Mouse (Mus musculus) CH12.LX (cell line): ENCODE measurements at regions not wholly inside any gene's neighbourhood (a gene's known extent, or its start where the extent isn't known, plus 50 kb on each side); places are given as distances from the start of the nearest gene placed in this dataset.

Experiments used
- CTCF ChIP-seq, 2 experiments: IDR thresholded peaks in 1 of 2; conservative IDR thresholded peaks in 1 of 2; 2 replicates each; pipeline ENCODE4 v1.5.1; 2011 to 2012; ENCODE audit warnings: low read depth in 2 of 2, low read length in 2 of 2, improper control_type of control experiment in 1 of 2, inconsistent platforms in 1 of 2, mild to moderate bottlenecking in 1 of 2, moderate library complexity in 1 of 2
- EP300 ChIP-seq: IDR thresholded peaks from 2 replicates; pipeline ENCODE4 v1.6.1; 2011; ENCODE audit warnings: low read length, improper control_type of control experiment
- GABPA ChIP-seq: IDR thresholded peaks from 2 replicates; pipeline ENCODE4 v1.6.1; 2012; ENCODE audit warnings: low read depth, low read length, improper control_type of control experiment, inconsistent platforms; ENCODE audit not compliant: insufficient replicate concordance
- KAT2A ChIP-seq: IDR thresholded peaks from 2 replicates; pipeline ENCODE4 v1.6.1; 2012; ENCODE audit warnings: low read length, improper control_type of control experiment, inconsistent platforms; ENCODE audit not compliant: insufficient replicate concordance
- MAFK ChIP-seq: IDR thresholded peaks from 2 replicates; pipeline ENCODE4 v1.6.1; 2011; ENCODE audit warnings: low read length, improper control_type of control experiment; ENCODE audit not compliant: insufficient replicate concordance
- MAZ ChIP-seq: IDR thresholded peaks from 2 replicates; pipeline ENCODE4 v1.6.1; 2012; ENCODE audit warnings: low read depth, mild to moderate bottlenecking, inconsistent platforms, low read length, improper control_type of control experiment, moderate library complexity
- POLR2A ChIP-seq: IDR thresholded peaks from 2 replicates; pipeline ENCODE4 v1.6.1; 2011; ENCODE audit warnings: low read depth, mild to moderate bottlenecking, improper control_type of control experiment, low read length
- POLR2AphosphoS2 ChIP-seq: IDR thresholded peaks from 2 replicates; pipeline ENCODE4 v1.6.1; 2011; ENCODE audit warnings: low read depth, low read length, improper control_type of control experiment
- SMC3 ChIP-seq: IDR thresholded peaks from 2 replicates; pipeline ENCODE4 v1.6.1; 2011; ENCODE audit warnings: low read depth, low read length, improper control_type of control experiment
- USF1 ChIP-seq: IDR thresholded peaks from 2 replicates; pipeline ENCODE4 v1.6.1; 2014; ENCODE audit warnings: low read depth, mild to moderate bottlenecking, inconsistent platforms, low read length, improper control_type of control experiment
- ZMIZ1 ChIP-seq: IDR thresholded peaks from 2 replicates; pipeline ENCODE4 v1.6.1; 2012; ENCODE audit warnings: low read depth, mild to moderate bottlenecking, inconsistent platforms, low read length, improper control_type of control experiment

GRCm38 (mm10) chr16:55623422-55623821 lies 215.3 kb downstream of the Nfkbiz start:
- TF ChIP-seq POLR2A: no peak
- no peak for TF ChIP-seq GABPA
- TF ChIP-seq ZMIZ1: no peak
- no peak for TF ChIP-seq CTCF (conservative IDR thresholded peaks at IDR 0.05 in 1 of 2, IDR thresholded peaks at IDR 0.05 in 1 of 2; ENCODE audit: low read depth in 2 of 2, low read length in 2 of 2)
- TF ChIP-seq MAFK: no peak
- no peak for TF ChIP-seq KAT2A
- TF ChIP-seq MAZ: no peak
- TF ChIP-seq USF1: no peak
- TF ChIP-seq SMC3: no peak
- peak; percentile 53 for TF ChIP-seq EP300
- TF ChIP-seq POLR2AphosphoS2: no peak
